In genomic region chr8:90839725-90840714, GRCm38 (mm10) we compare ENCODE assay signal across 13 mouse cellular contexts. TPM values are rescaled to one million over a fixed set of nuclear protein-coding genes. Genes with fewer than 3 reads are reported as not detected.
A peak's percentile ranks its signal among the peaks of the same experiment; 100 is the strongest.
DNase-seq lines count a peak whose midpoint lies in the region; ATAC-seq and TF ChIP-seq lines count a peak whose summit lies in the region.
"Had no signal": no experiment of that assay in that cellular context is flagged by ENCODE, and none has a peak within 500 bp of the region (broad histone marks: within the 10 kb centered on the region; RNA-seq: fewer than 3 reads in every experiment).

No protein-coding gene starts in this region.

- peaks cover 10% of the 10 kb centered on the region for H3K4me1 ChIP-seq in embryonic fibroblast, embryonic 13.5 days (ENCODE audit: control insufficient read depth, insufficient read depth, low read length)
- H3K4me1 ChIP-seq: lung, embryonic 15.5 days had no signal

- no peak overlapping the region for H3K4me3 ChIP-seq in embryonic fibroblast, embryonic 13.5 days (ENCODE audit: insufficient read depth, low read length)
- H3K4me3 ChIP-seq: hindbrain, embryonic 10.5 days; lung, embryonic 15.5 days had no signal

- no peak for TF ChIP-seq POLR2A in embryonic fibroblast, embryonic 13.5 days (IDR thresholded peaks at IDR 0.05; ENCODE audit: low read depth, low read length)

- no peak for ATAC-seq in activated CD4-positive, CD25-positive, alpha-beta regulatory T cell, adult 4 months
- no peak for ATAC-seq in erythroid progenitor cell, adult 5-6 weeks (replicated peaks; ENCODE audit: low FRiP score, poor library complexity, severe bottlenecking)

- TF ChIP-seq CTCF in embryonic fibroblast, embryonic 13.5 days (IDR thresholded peaks at IDR 0.05; ENCODE audit: borderline replicate concordance, insufficient read depth, low read length): no peak

- DNase-seq in heart, adult 11 months: peak; percentile 95
- no peak for DNase-seq in heart, postnatal 4 days
- DNase-seq in urinary bladder, postnatal 14 days (ENCODE audit: low spot score): peak; percentile 15
- DNase-seq in urinary bladder, adult 2 months (ENCODE audit: low spot score): no peak
- DNase-seq in frontal cortex, adult 2 months (ENCODE audit: extremely low spot score in 1 of 2, low spot score in 1 of 2): no peak
- DNase-seq: gastrocnemius, postnatal 36 days had no signal

- H3K27ac ChIP-seq in embryonic fibroblast, embryonic 13.5 days (ENCODE audit: insufficient read depth, low read length): peak overlapping the region; percentile 77
- H3K27ac ChIP-seq: hindbrain, embryonic 10.5 days; lung, embryonic 15.5 days had no signal

RNA-seq across cellular contexts. Expression of gene Chd9, which starts 11.9 kb away (rescaled TPM):
- 10 to 100 TPM; 40.7 to 43.4 TPM for total RNA-seq in heart, postnatal 4 days (2021)
- 125 and 145 TPM in 2 replicates for polyA plus RNA-seq in urinary bladder, adult 2 months (2012; rRNA removed)
- polyA plus RNA-seq in embryonic fibroblast, embryonic 13.5 days (2011; ENCODE audit: insufficient read length, low read depth, missing spikeins): 83.6 and 95.9 TPM in 2 replicates
- polyA plus RNA-seq in frontal cortex, adult 2 months (2012; rRNA removed): 222 and 304 TPM in 2 replicates
- 100 to 1,000 TPM; 117 to 118 TPM for polyA plus RNA-seq in activated CD4-positive, CD25-positive, alpha-beta regulatory T cell, adult 4 months (2017; shearing (Covaris generic))
- 27.2 and 35.3 TPM in 2 replicates for total RNA-seq in erythroid progenitor cell, adult 5-6 weeks (2015; ENCODE audit: low replicate concordance)
- 23.0 and 23.6 TPM in 2 replicates for total RNA-seq in erythroid progenitor cell, adult 5-6 weeks (2017; ENCODE audit: low replicate concordance)

RNA-seq across cellular contexts. Expression of gene Gm19935, which starts 22.8 kb away (rescaled TPM):
- total RNA-seq in heart, postnatal 4 days (2021): not detected
- polyA plus RNA-seq in urinary bladder, adult 2 months (2012; rRNA removed): 0.16 and 0.34 TPM in 2 replicates
- polyA plus RNA-seq in embryonic fibroblast, embryonic 13.5 days (2011; ENCODE audit: insufficient read length, low read depth, missing spikeins): not detected in 2 replicates
- 3.7 and 4.4 TPM in 2 replicates for polyA plus RNA-seq in frontal cortex, adult 2 months (2012; rRNA removed)
- not detected for polyA plus RNA-seq in activated CD4-positive, CD25-positive, alpha-beta regulatory T cell, adult 4 months (2017; shearing (Covaris generic))
- total RNA-seq in erythroid progenitor cell, adult 5-6 weeks (2015; ENCODE audit: low replicate concordance): not detected in 2 replicates
- total RNA-seq in erythroid progenitor cell, adult 5-6 weeks (2017; ENCODE audit: low replicate concordance): not detected in 2 replicates
- total RNA-seq: G1E; gastrocnemius, postnatal 36 days had no signal
- polyA plus RNA-seq: G1E; kidney, embryonic 16.5 days had no signal

Comparison
In these comparisons a context has a peak if more than half of its experiments do, and no peak if none do; other contexts are left out.
1. DNase-seq: peak in heart, adult 11 months (single experiment) and urinary bladder, postnatal 14 days (single experiment); none in heart, postnatal 4 days (single experiment), urinary bladder, adult 2 months (single experiment) and frontal cortex, adult 2 months (0 of 2).